Mouse (Mus musculus) yolk sac, embryonic 10.5 days (tissue): Measurements from ENCODE around the gene Rassf8.

Experiments used
- DNase-seq: peaks from one replicate; pipeline ENCODE4 v3.0.0-alpha.2; 2017; ENCODE audit warnings: low spot score

The Rassf8 gene

GRCm38 (mm10) chr6:145746132-145746849, at the start of gene Rassf8:
TSS of gene Rassf8 (plus strand) at chr6:145746748.
- peak; percentile 96 for DNase-seq

GRCm38 (mm10) chr6:145701021-145701540, 45.5 kb upstream of the Rassf8 start:
- no peak for DNase-seq

GRCm38 (mm10) chr6:145703667-145704066, 42.9 kb upstream of the Rassf8 start:
- DNase-seq, result no peak

GRCm38 (mm10) chr6:145709956-145710720, 36.4 kb upstream of the Rassf8 start:
- no peak for DNase-seq

GRCm38 (mm10) chr6:145710797-145711196, 35.8 kb upstream of the Rassf8 start:
- no peak for DNase-seq

GRCm38 (mm10) chr6:145711320-145711719, 35.2 kb upstream of the Rassf8 start:
- DNase-seq, result peak; percentile 51

- no peak for DNase-seq
Observed at GRCm38 (mm10) chr6:145713241-145714114, 33.1 kb upstream of the Rassf8 start.

GRCm38 (mm10) chr6:145714131-145714530, 32.4 kb upstream of the Rassf8 start:
- no peak for DNase-seq

GRCm38 (mm10) chr6:145722596-145722995, 24.0 kb upstream of the Rassf8 start:
- DNase-seq, result no peak

GRCm38 (mm10) chr6:145723131-145723863, 23.3 kb upstream of the Rassf8 start:
- no peak for DNase-seq

GRCm38 (mm10) chr6:145725849-145726248, 20.7 kb upstream of the Rassf8 start:
- no peak for DNase-seq

GRCm38 (mm10) chr6:145726986-145727385, 19.6 kb upstream of the Rassf8 start:
- DNase-seq, result no peak

- DNase-seq, result no peak
Observed at GRCm38 (mm10) chr6:145732868-145733267, 13.7 kb upstream of the Rassf8 start.

- DNase-seq, result no peak
Observed at GRCm38 (mm10) chr6:145733276-145733675, 13.3 kb upstream of the Rassf8 start.

GRCm38 (mm10) chr6:145733911-145734310, 12.6 kb upstream of the Rassf8 start:
- DNase-seq, result no peak

- DNase-seq, result no peak
Observed at GRCm38 (mm10) chr6:145736099-145736498, 10.4 kb upstream of the Rassf8 start.

GRCm38 (mm10) chr6:145739231-145739630, 7.3 kb upstream of the Rassf8 start:
- DNase-seq, result no peak

GRCm38 (mm10) chr6:145740011-145740410, 6.5 kb upstream of the Rassf8 start:
- no peak for DNase-seq

- DNase-seq, result no peak
Observed at GRCm38 (mm10) chr6:145745291-145745690, 1.3 kb upstream of the Rassf8 start.

GRCm38 (mm10) chr6:145746921-145747670, 548 bp downstream of the Rassf8 start:
- DNase-seq, result peak; percentile 74
